Mouse (Mus musculus) brain, embryonic 14.5 days (tissue): ENCODE results near the gene AC170998.1. TPM values are rescaled to one million over a fixed set of nuclear protein-coding genes. Genes with fewer than 3 reads are reported as not detected.
"Not testable (repeated sequence)": the region's sequence is repeated elsewhere in the genome, so short reads cannot be mapped to it uniquely, and the experiment has no call there.

Experiments
- DNase-seq: peaks from one replicate; pipeline ENCODE4 v3.0.0-alpha.2; 2011; ENCODE audit warnings: low read depth
- CTCF ChIP-seq: fragments of 200-500 bp; IDR thresholded peaks from 2 replicates; pipeline ENCODE4 v1.5.1; 2012; ENCODE audit warnings: inconsistent platforms, mild to moderate bottlenecking, moderate library complexity, borderline replicate concordance; ENCODE audit not compliant: insufficient read depth, insufficient read length; ENCODE audit errors: extremely low read depth
- POLR2A ChIP-seq: fragments of 200-500 bp; IDR thresholded peaks from 2 replicates; pipeline ENCODE4 v1.6.1; 2012; ENCODE audit warnings: mild to moderate bottlenecking, inconsistent platforms, borderline replicate concordance; ENCODE audit not compliant: poor library complexity, insufficient read depth, insufficient read length, severe bottlenecking; ENCODE audit errors: extremely low read depth
- polyA plus RNA-seq: library from polyadenylated mRNA; depleted of rRNA; stranded (reverse); fragments of >200 nt; gene quantifications from 2 replicates; pipeline ENCODE4 v1.2.3, GENCODE M21; 2012

AC170998.1 gene
- polyA plus RNA-seq, 1 experiment: 0.89 TPM

DNA sequence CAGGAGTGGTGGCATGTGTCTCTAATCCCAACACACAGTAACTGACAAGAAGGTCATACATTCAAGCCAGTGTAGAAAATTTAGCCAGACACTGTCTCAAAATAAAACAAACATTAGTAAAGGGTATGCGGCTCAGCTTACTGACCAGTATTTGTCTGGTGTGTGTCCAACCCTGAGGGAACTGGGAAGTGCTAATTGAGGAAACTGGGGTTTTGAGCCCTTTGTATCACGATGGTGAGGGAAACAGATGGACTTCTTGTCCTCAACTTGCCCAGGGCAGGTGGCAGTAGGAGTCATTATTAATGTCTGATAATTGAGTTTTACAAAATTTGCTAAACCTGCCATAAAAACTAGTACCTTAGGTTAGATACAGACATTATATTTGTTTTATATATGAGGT is 16.9 kb upstream of the AC170998.1 start:
- no peak for DNase-seq

DNA sequence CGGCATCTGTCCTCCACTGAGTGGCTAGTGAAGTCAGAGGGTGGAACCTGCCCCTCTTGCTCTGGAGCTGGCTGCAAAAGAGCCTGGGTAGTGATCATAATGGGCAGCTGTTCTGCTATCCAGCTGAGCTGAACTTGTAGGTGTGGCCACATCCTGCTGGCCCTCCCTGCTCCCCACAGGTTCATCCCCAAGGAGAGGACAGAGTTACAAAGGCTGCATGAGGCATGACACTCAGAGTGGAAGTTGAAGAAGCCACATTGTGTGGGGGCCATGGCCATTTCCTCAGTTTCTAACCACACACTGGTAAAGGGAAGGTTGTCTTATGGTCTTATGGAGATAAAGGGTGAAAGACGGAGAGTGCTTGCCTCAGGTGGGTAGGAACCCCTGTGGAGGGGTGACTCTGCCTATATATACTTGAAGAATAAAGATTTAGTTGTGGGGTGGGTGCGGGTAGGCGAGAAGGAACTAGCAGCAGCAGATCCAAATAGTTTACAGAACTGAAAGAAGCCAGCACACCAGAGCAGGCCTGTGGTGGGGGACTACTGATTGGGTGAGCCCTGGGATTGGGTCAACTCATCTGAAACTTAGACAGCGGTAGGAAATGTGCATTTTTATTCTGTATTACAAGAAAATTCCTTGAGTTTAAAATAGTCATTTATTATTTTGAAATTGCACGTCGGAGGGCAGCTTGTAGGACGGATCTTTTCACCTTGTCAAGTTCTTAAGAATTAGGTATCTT is 16.2 kb upstream of the AC170998.1 start:
- TF ChIP-seq CTCF: no peak
- TF ChIP-seq POLR2A: no peak
- DNase-seq: no peak

More for the DNA sequence above, 16.9 kb upstream of the AC170998.1 start:
- TF ChIP-seq POLR2A: no peak
- TF ChIP-seq CTCF: no peak

DNA sequence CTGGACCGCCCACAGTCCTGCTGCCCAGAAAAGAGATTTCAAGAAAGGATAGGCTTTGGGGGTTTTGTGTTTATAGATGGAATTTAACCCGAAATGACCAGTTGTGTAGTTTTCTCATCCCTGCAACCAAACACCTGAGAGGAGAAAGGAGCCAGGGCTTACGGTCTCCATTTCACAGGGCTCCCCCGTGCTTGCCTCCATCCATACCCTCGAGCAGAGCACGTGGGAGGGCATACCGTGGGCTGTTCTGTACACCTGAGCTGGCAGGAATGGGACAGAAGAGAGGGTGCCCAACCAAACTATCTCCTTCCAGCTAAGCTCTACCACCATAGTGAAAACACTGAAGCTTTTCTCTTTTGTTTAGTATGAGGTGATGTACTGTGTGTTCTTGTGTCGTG is 15.6 kb upstream of the AC170998.1 start:
- TF ChIP-seq CTCF: no peak
- TF ChIP-seq POLR2A: no peak
- DNase-seq: no peak

DNA sequence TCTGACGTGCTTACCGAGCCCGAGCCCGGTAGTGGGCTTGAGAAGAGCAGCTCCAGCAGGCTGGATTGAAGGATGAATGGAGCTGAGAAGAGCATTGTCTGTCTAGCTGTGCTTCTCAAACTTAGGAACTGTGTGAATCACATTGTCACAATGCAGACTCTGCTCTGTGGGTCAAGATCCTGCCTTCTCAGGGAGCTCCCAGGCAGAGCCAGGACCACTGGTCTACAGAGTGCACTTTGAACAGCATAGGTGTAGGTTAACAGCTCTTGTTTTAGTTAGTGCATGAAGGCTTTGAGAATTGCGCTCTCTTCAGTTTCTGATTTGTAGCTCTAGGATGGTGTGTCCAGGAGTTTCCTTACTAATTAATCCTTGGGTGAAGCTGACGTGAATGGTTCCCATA is 14.6 kb upstream of the AC170998.1 start:
- TF ChIP-seq POLR2A (no peak), CTCF (no peak)
- DNase-seq: no peak

DNA sequence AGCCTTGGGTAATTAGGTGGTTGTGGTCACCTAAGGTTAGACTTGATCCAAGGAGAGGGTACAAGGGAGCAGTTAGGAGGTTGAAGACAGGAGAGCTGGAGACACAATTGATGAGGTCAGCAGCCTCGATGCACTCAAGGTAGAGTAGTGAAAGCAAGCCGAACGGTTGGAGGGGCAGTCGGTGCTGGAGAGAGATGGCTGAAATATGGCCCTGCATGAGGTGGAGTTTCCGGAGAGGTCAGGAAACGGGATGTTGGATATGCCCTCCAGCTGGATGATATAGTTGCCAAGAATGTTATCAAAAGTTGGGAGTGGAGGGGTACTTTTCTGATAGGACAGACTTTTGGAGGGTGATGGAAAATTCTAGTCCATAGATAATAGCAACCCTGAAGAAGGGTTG is 13.6 kb upstream of the AC170998.1 start:
- no peak for TF ChIP-seq POLR2A
- TF ChIP-seq CTCF: no peak

DNA sequence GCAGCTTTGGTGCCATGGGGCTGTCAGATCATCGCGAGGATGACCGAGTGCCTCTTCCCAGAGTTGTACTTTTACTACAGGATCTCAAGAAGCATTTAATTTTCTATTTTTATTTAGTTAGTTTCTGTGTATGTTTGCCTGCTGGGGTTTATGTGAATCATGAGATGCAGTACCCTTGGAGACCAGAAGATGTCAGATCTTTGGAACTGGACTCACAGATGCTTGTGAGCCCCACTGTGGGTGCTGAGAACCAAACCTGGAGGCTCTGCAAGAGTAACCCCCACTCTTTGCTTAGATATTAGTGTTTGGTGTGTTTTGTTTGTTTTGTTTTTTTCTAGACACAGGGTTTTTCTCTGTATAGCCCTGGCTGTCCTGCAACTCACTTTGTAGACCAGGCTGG is 11.9 kb upstream of the AC170998.1 start:
- peak; percentile 10; the same call in 1 of the 2 replicates for TF ChIP-seq CTCF
- TF ChIP-seq POLR2A: no peak
- DNase-seq: no peak

More for the DNA sequence above, 13.6 kb upstream of the AC170998.1 start:
- no peak for DNase-seq

DNA sequence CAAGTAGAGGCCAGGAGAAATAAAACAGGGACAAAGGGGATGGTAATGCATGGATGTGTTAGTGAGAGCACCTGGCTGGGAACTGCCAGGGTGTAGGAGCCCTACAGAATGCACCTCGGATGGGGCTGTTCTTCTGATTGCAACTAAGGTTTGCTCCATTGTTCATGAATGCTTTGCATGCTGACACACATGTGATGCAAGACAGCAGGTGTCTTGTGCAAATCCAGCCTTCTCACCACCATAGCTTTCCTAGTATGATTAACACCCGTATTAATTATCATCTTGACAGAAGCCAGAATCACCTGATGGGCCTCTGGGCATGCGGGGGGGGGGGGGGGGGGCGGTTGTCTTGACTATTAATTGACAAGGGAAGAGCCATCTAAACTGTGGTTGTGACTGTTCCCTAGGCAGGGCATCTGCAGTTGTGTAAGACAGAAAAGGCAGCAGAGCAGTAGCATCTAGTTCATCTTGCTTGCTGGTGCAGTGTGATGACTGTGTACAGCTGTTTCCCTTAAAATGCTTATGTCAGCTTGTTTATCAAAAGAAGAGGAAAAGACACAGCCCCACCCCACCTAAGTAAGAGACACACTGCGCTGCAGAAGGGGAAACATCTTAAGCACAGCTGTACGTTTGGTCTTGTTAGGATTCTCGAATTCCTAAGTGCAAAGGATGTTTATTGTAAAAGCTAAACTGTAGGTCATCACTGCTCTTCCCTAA is 9.9 kb upstream of the AC170998.1 start:
- no peak for TF ChIP-seq CTCF
- no peak for TF ChIP-seq POLR2A
- peak; percentile 24 for DNase-seq

DNA sequence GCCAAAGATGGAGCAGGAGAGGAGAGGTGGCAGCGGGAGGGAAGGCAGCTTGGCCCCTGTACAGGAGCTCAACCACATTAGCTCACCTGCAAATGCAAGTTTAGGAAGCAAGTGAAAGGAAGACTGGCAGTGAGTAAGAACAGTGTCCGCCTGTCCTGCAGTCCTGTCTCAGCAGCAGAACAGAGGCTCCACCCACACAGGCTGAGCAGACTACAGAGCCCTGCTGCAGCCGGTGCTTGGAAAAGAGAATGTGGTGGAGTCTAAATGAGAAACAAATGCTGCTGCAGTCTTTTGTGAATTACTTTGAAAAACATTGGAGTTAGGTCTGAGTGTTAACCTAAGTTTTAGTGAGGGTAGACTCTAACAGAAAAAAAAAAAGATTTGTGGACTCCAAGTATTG is 8.3 kb upstream of the AC170998.1 start:
- DNase-seq: no peak
- TF ChIP-seq POLR2A (no peak), CTCF (no peak)

DNA sequence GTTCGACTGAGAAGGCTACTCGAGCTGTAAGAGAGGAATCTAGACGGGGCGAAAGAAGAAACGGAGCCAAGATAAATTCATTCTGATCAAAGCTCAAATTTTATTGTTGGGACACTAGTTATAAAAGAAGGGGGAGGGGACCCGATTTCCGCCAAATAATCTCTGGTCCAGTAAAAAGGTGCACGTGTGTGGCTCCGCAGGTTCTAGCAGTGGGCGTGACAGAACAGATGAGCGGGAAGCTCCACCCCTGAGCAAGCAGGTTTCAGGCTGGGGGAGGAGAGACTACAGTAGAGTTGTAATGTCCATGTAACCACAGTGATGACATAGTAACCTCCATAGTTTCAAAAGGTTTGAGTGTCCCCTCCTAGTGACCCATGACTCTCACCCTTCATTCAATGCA is 1.6 kb downstream of the AC170998.1 start:
- DNase-seq: not testable (repeated sequence)

DNA sequence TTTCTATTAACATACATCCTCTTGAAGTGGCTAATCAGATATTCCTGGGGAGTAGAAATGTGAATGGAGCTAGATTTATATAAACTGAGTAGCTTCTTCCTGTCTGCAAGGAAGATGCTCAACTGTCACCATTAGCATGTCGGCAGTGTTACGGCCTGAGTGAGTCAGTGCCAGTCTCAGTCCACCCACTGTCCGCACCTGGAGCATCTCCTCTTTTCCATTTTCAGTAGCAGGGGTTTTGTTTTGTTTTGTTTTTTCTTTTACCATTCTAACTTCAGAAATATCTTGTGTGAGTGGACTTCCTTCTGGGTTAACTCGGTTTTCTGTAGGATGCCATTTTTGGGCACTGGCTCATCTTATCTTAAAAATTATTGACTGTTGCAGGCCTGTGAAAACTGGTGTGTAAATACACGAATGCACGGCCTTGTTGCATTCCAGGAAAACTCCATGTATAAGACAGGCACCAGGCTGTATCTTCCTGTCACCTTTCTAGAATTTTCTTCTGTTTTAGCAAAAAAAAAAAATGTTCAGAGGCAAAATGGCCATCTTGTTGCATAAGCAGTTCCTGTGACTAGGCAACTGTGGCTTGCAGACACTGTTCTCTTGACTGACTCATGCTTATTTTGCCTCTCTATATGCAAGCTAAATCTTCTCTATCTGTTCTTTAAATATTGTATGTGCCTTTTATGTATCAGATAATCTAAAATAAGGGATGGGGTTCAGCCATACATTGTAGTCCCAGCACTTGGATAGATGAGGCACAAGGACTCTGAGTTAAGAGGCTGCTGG is 9.6 kb downstream of the AC170998.1 start:
- TF ChIP-seq CTCF: no peak
- no peak for TF ChIP-seq POLR2A
- DNase-seq: no peak

DNA sequence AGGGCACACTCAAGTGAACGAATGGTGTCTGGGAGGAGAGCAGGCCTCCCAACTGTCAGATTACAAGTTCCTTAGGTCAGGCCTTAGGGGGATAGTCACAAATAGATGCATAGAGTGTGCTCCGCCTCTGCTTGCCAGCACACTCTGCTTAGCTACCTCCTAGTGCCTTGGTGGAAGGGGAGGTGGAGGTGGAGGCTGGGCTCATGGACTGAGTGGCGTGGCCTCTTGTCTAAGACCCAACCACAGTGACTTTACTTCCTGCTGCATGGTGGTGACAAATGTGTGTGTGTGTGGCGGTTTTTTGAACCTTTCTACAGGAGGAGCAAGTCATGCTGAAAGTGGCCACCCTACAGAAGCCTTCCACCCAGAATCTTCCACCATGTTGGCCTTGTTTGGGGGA is 10.6 kb downstream of the AC170998.1 start:
- DNase-seq: no peak
- TF ChIP-seq CTCF (no peak), POLR2A (no peak)
